Mouse (Mus musculus) limb, embryonic 14.5 days (tissue): ENCODE results near the gene Phlda3. TPM values are rescaled to one million over a fixed set of nuclear protein-coding genes. Genes with fewer than 3 reads are reported as not detected.

ENCODE experiments used
- ATAC-seq: fragments of 200-750 bp; cut with Nextera tagmentation; 2 replicates; pipeline ENCODE4 v1.8.0; 2017; ENCODE audit warnings: low read depth, moderate number of reproducible peaks, moderate TSS enrichment; ENCODE audit not compliant: low FRiP score
- DNase-seq: peaks from one replicate; pipeline ENCODE4 v3.0.0-alpha.2; 2015; ENCODE audit warnings: low spot score
- H3K27ac ChIP-seq: fragments of 300-500 bp; sonication (generic); replicated peaks from 2 replicates; pipeline ENCODE4 v1.5.1; 2014; ENCODE audit warnings: low read depth, mild to moderate bottlenecking, low read length, moderate library complexity, mixed read lengths
- H3K27me3 ChIP-seq: fragments of 300-500 bp; sonication (generic); 2 replicates; pipeline ENCODE4 v1.6.1; 2014; ENCODE audit warnings: low read length, mixed read lengths; ENCODE audit not compliant: control insufficient read depth, insufficient read depth
- H3K36me3 ChIP-seq: fragments of 300-500 bp; sonication (generic); 2 replicates; pipeline ENCODE4 v1.6.1; 2014; ENCODE audit warnings: mild to moderate bottlenecking, low read length, moderate library complexity, mixed read lengths; ENCODE audit not compliant: control insufficient read depth, insufficient read depth
- H3K4me1 ChIP-seq: fragments of 300-500 bp; sonication (generic); 2 replicates; pipeline ENCODE4 v1.6.1; 2014; ENCODE audit warnings: antibody characterized with exemption, low read length, mixed read lengths; ENCODE audit not compliant: control insufficient read depth, insufficient read depth
- H3K4me2 ChIP-seq: fragments of 300-500 bp; sonication (generic); replicated peaks from 2 replicates; pipeline ENCODE4 v1.6.1; 2014; ENCODE audit warnings: low read depth, mild to moderate bottlenecking, low read length, moderate library complexity; ENCODE audit not compliant: severe bottlenecking
- H3K4me3 ChIP-seq: fragments of 300-500 bp; sonication (generic); replicated peaks from 2 replicates; pipeline ENCODE4 v1.5.1; 2014; ENCODE audit warnings: low read length
- H3K9ac ChIP-seq: fragments of 300-500 bp; sonication (generic); 2 replicates; pipeline ENCODE4 v1.6.1; 2014; ENCODE audit warnings: mild to moderate bottlenecking, low read depth, low read length, moderate library complexity; ENCODE audit not compliant: severe bottlenecking
- H3K9me3 ChIP-seq: fragments of 300-500 bp; sonication (generic); 2 replicates; pipeline ENCODE4 v1.6.1; 2016; ENCODE audit warnings: low read length; ENCODE audit not compliant: control insufficient read depth
- POLR2A ChIP-seq: fragments of 200-500 bp; IDR thresholded peaks from 2 replicates; pipeline ENCODE4 v1.8.0; 2012; ENCODE audit warnings: inconsistent platforms, mild to moderate bottlenecking, moderate library complexity, borderline replicate concordance; ENCODE audit not compliant: insufficient read depth, insufficient read length; ENCODE audit errors: extremely low read depth
- WGBS: fragments of 180-500 bp; shearing (Covaris S2); extraction: QIAGEN DNeasy Blood & Tissue Kit; methylation state at CpG from one replicate; pipeline ENCODE4 v1.1.7; 2014; 5-methylcytosine and 5-hydroxymethylcytosine counted together
- polyA plus RNA-seq, 2 experiments: library from polyadenylated mRNA; depleted of rRNA in 1 of 2; stranded (reverse) in 1 of 2; unstranded in 1 of 2; fragments of >200 nt; fragmentation: Nextera tagmentation in 1 of 2; extraction: Ambion mirVana in 1 of 2; gene quantifications; 2 replicates each; pipeline versions ENCODE4 v1.2.1 to v1.2.3; 2012 to 2014

Phlda3 gene
- polyA plus RNA-seq, 2 experiments: 60.6 to 87.4 TPM

- TF ChIP-seq POLR2A: no peak
- Histone ChIP-seq H3K9ac (0 out of 2 replicates have a peak overlapping the region, but pooled peaks have one; percentile 31), H3K4me1 (peaks cover 55% of the 10 kb centered on the region), H3K27ac (no peak overlapping the region), H3K27me3 (no peaks in the 10 kb centered on the region), H3K4me3 (peak overlapping the region; percentile 56), H3K36me3 (no peaks in the 10 kb centered on the region), H3K4me2 (peak overlapping the region; percentile 90), H3K9me3 (no peaks in the 10 kb centered on the region)
- WGBS: 41% methylated on average over 3 of the region's 3 CpGs
- DNase-seq (no peak), ATAC-seq (no peak)
Observed at GRCm38 (mm10) chr1:135730296-135730695, 35.6 kb upstream of the Phlda3 start.

GRCm38 (mm10) chr1:135731393-135731792, 34.5 kb upstream of the Phlda3 start:
- no peak for TF ChIP-seq POLR2A
- no peak for ATAC-seq
- 45% methylated on average over 7 of the region's 7 CpGs for WGBS
- DNase-seq: no peak
- H3K9me3 ChIP-seq: no peaks in the 10 kb centered on the region
- no peaks in the 10 kb centered on the region for H3K27me3 ChIP-seq
- H3K36me3 ChIP-seq: no peaks in the 10 kb centered on the region
- no peak overlapping the region for H3K4me3 ChIP-seq
- peak overlapping the region; percentile 88 for H3K27ac ChIP-seq
- peak overlapping the region; percentile 28; the same call in 1 of the 2 replicates for H3K9ac ChIP-seq
- peak overlapping the region; percentile 22 for H3K4me2 ChIP-seq
- H3K4me1 ChIP-seq: peaks cover 61% of the 10 kb centered on the region

GRCm38 (mm10) chr1:135731897-135732684, 33.8 kb upstream of the Phlda3 start:
- Histone ChIP-seq H3K4me3 (no peak overlapping the region), H3K4me1 (peaks cover 61% of the 10 kb centered on the region), H3K9ac (peak overlapping the region; percentile 28; the same call in 1 of the 2 replicates), H3K27me3 (no peaks in the 10 kb centered on the region), H3K36me3 (no peaks in the 10 kb centered on the region), H3K4me2 (peak overlapping the region; percentile 22), H3K27ac (peak overlapping the region; percentile 88), H3K9me3 (no peaks in the 10 kb centered on the region)
- WGBS: 6% methylated on average over 11 of the region's 11 CpGs
- ATAC-seq (peak; percentile 86), DNase-seq (peak; percentile 94)
- no peak for TF ChIP-seq POLR2A

- peak overlapping the region; percentile 7; the same call in 1 of the 2 replicates for H3K4me2 ChIP-seq
- peak; percentile 39 for DNase-seq
- H3K27me3 ChIP-seq: no peaks in the 10 kb centered on the region
- no peak for ATAC-seq
- no peaks in the 10 kb centered on the region for H3K9me3 ChIP-seq
- WGBS: 30% methylated on average over 5 of the region's 7 CpGs
- H3K9ac ChIP-seq: no peak overlapping the region
- peaks cover 66% of the 10 kb centered on the region for H3K4me1 ChIP-seq
- 0 out of 2 replicates have a peak overlapping the region, but pooled peaks have one; percentile 9 for H3K27ac ChIP-seq
- no peak for TF ChIP-seq POLR2A
- H3K4me3 ChIP-seq: no peak overlapping the region
- no peaks in the 10 kb centered on the region for H3K36me3 ChIP-seq
Observed at GRCm38 (mm10) chr1:135734225-135734937, 31.5 kb upstream of the Phlda3 start.

GRCm38 (mm10) chr1:135735460-135735859, 30.5 kb upstream of the Phlda3 start:
- TF ChIP-seq POLR2A: no peak
- Histone ChIP-seq H3K9ac (no peak overlapping the region), H3K27me3 (no peaks in the 10 kb centered on the region), H3K36me3 (no peaks in the 10 kb centered on the region), H3K9me3 (no peaks in the 10 kb centered on the region), H3K4me1 (peaks cover 63% of the 10 kb centered on the region), H3K4me3 (no peak overlapping the region), H3K27ac (no peak overlapping the region), H3K4me2 (no peak overlapping the region)
- ATAC-seq (no peak), DNase-seq (no peak)
- WGBS: 38% methylated on average over 6 of the region's 6 CpGs
